Mouse (Mus musculus): ENCODE results near the gene Reep3. TPM values are rescaled to one million over a fixed set of nuclear protein-coding genes. Genes with fewer than 3 reads are reported as not detected.

Gene Reep3
- total and polyA plus RNA-seq, 3 experiments = 21.8 to 23.3 (median 23.2) TPM

GRCm38 (mm10) chr10:67104543-67104942 is 7.8 kb upstream of the Reep3 start:
- peaks cover 24 to 70% of the 10 kb centered on the region in 2 experiments for H3K4me1 ChIP-seq (ENCODE audit: control insufficient read depth in 1 of 2, insufficient read depth in 2 of 2)
- no peak overlapping the region for H3K27ac ChIP-seq (ENCODE audit: insufficient read depth, low read depth)
- peaks cover 24 to 67% of the 10 kb centered on the region in 2 experiments for H3K36me3 ChIP-seq (replicated peaks in 1 of 2; ENCODE audit: control insufficient read depth in 1 of 2, insufficient read depth in 1 of 2, low read length in 1 of 2)
- no peak overlapping the region for H3K4me3 ChIP-seq (replicated peaks in 1 of 3; ENCODE audit: low read depth in 2 of 3, low read length in 2 of 3, poor library complexity in 1 of 3)
- no peaks in the 10 kb centered on the region for H3K9me3 ChIP-seq (replicated peaks; ENCODE audit: low read length)
- no peak overlapping the region for H3K9ac ChIP-seq (ENCODE audit: insufficient read depth, low read depth)
- dilution Hi-C loops (cut with MboI; ENCODE audit: extremely low pct_ligation_motif_present, extremely low pct_unique_long_range_greater_than_20kb, low sequenced_read_pairs) = no loop called here
- TF ChIP-seq EP300 (IDR thresholded peaks at IDR 0.05; ENCODE audit: low read length) = no peak
- TF ChIP-seq MAFK (IDR thresholded peaks at IDR 0.05; ENCODE audit: insufficient replicate concordance, low read length) = no peak
- TF ChIP-seq UBTF (IDR thresholded peaks at IDR 0.05; ENCODE audit: low read depth, low read length) = no peak
- no peak for TF ChIP-seq NELFE (IDR thresholded peaks at IDR 0.05; ENCODE audit: low read depth, low read length)
- TF ChIP-seq RAD21 (IDR thresholded peaks at IDR 0.05; ENCODE audit: low read depth, low read length) = no peak
- no peak for TF ChIP-seq SIN3A (IDR thresholded peaks at IDR 0.05; ENCODE audit: low read length)
- TF ChIP-seq USF2 (conservative IDR thresholded peaks at IDR 0.05; ENCODE audit: low read depth, low read length) = no peak
- TF ChIP-seq MYC (IDR thresholded peaks at IDR 0.05; ENCODE audit: low read depth, low read length) = no peak
- no peak for TF ChIP-seq ZMIZ1 (IDR thresholded peaks at IDR 0.05; ENCODE audit: low read depth, low read length)
- no peak for TF ChIP-seq USF1 (IDR thresholded peaks at IDR 0.05; ENCODE audit: low read depth, low read length)
- TF ChIP-seq POLR2A (IDR thresholded peaks at IDR 0.05; ENCODE audit: low read depth, low read length) = no peak
- no peak for TF ChIP-seq ZC3H11A (IDR thresholded peaks at IDR 0.05; ENCODE audit: low read depth, low read length)
- no peak for TF ChIP-seq MEF2A (IDR thresholded peaks at IDR 0.05; ENCODE audit: borderline replicate concordance, low read depth, low read length)
- no peak for TF ChIP-seq POLR2AphosphoS2 (IDR thresholded peaks at IDR 0.05; ENCODE audit: low read depth, low read length)
- TF ChIP-seq JUN (IDR thresholded peaks at IDR 0.05; ENCODE audit: insufficient read depth, low read depth, low read length) = no peak
- TF ChIP-seq CHD1 (IDR thresholded peaks at IDR 0.05; ENCODE audit: low read depth, low read length) = no peak
- TF ChIP-seq KAT2A (IDR thresholded peaks at IDR 0.05; ENCODE audit: insufficient replicate concordance, low read length) = no peak
- no peak for TF ChIP-seq IRF4 (IDR thresholded peaks at IDR 0.05; ENCODE audit: low read depth, low read length)
- H3K27me3 ChIP-seq (replicated peaks) = no peaks in the 10 kb centered on the region
- peaks cover 94% of the 10 kb centered on the region for H3K79me2 ChIP-seq (replicated peaks; ENCODE audit: control insufficient read depth, extremely low read depth, insufficient read depth, poor library complexity, severe bottlenecking)
- in situ Hi-C loops (cut with MboI; ENCODE audit: low pct_ligation_motif_present, low pct_unique_long_range_greater_than_20kb, low sequenced_read_pairs) = no loop called here
- DNase-seq (ENCODE audit: extremely low read depth) = no peak
- H3K4me2 ChIP-seq (ENCODE audit: insufficient read depth, low read depth, poor library complexity, severe bottlenecking) = no peak overlapping the region

GRCm38 (mm10) chr10:67100831-67101251 is 4.1 kb upstream of the Reep3 start:
- no peaks in the 10 kb centered on the region for H3K27me3 ChIP-seq (replicated peaks)
- peaks cover 89% of the 10 kb centered on the region for H3K79me2 ChIP-seq (replicated peaks; ENCODE audit: control insufficient read depth, extremely low read depth, insufficient read depth, poor library complexity, severe bottlenecking)
- H3K4me3 ChIP-seq (replicated peaks in 1 of 3; ENCODE audit: low read depth in 2 of 3, low read length in 2 of 3, poor library complexity in 1 of 3) = peak overlapping the region; percentile 12 to 46 (median 30)
- H3K9ac ChIP-seq (ENCODE audit: insufficient read depth, low read depth) = peak overlapping the region; percentile 71
- peak overlapping the region; percentile 97 for H3K27ac ChIP-seq (ENCODE audit: insufficient read depth, low read depth)
- DNase-seq (ENCODE audit: extremely low read depth) = peak; percentile 54
- H3K4me2 ChIP-seq (ENCODE audit: insufficient read depth, low read depth, poor library complexity, severe bottlenecking) = peak overlapping the region; percentile 96
- H3K4me1 ChIP-seq (ENCODE audit: control insufficient read depth in 1 of 2, insufficient read depth in 2 of 2) = peaks cover 26 to 70% of the 10 kb centered on the region in 2 experiments
- dilution Hi-C loops (cut with MboI; ENCODE audit: extremely low pct_ligation_motif_present, extremely low pct_unique_long_range_greater_than_20kb, low sequenced_read_pairs) (no loop called here), in situ Hi-C loops (cut with MboI; ENCODE audit: low pct_ligation_motif_present, low pct_unique_long_range_greater_than_20kb, low sequenced_read_pairs) (no loop called here)
- H3K9me3 ChIP-seq (replicated peaks; ENCODE audit: low read length) = no peaks in the 10 kb centered on the region
- peaks cover 3 to 33% of the 10 kb centered on the region in 2 experiments for H3K36me3 ChIP-seq (replicated peaks in 1 of 2; ENCODE audit: control insufficient read depth in 1 of 2, insufficient read depth in 1 of 2, low read length in 1 of 2)
- peak; percentile 30; the same call in 1 of the 2 replicates for TF ChIP-seq BHLHE40 (IDR thresholded peaks at IDR 0.05; ENCODE audit: low read depth, low read length)
- TF ChIP-seq MAZ (IDR thresholded peaks at IDR 0.05; ENCODE audit: low read depth, low read length) = peak; percentile 16; the same call in 1 of the 2 replicates
- no peak for TF ChIP-seq CTCF (conservative IDR thresholded peaks at IDR 0.05 in 1 of 2, IDR thresholded peaks at IDR 0.05 in 1 of 2; ENCODE audit: low read depth in 2 of 2, low read length in 2 of 2)
- 0 out of 2 replicates have a peak, but pooled peaks have one; percentile 21 for TF ChIP-seq MAX (IDR thresholded peaks at IDR 0.05; ENCODE audit: low read length)
- TF ChIP-seq EP300 (IDR thresholded peaks at IDR 0.05; ENCODE audit: low read length) = 0 out of 2 replicates have a peak, but pooled peaks have one; percentile 25
- no peak for TF ChIP-seq KAT2A (IDR thresholded peaks at IDR 0.05; ENCODE audit: insufficient replicate concordance, low read length)
- 0 out of 2 replicates have a peak, but pooled peaks have one; percentile 22 for TF ChIP-seq MYC (IDR thresholded peaks at IDR 0.05; ENCODE audit: low read depth, low read length)
- TF ChIP-seq GABPA (IDR thresholded peaks at IDR 0.05; ENCODE audit: insufficient replicate concordance, low read depth, low read length) = no peak
- no peak for TF ChIP-seq POLR2AphosphoS2 (IDR thresholded peaks at IDR 0.05; ENCODE audit: low read depth, low read length)
- peak; percentile 19; the same call in 1 of the 2 replicates for TF ChIP-seq ETS1 (conservative IDR thresholded peaks at IDR 0.05; ENCODE audit: low read depth, low read length)
- peak; percentile 34; the same call in 1 of the 2 replicates for TF ChIP-seq HCFC1 (IDR thresholded peaks at IDR 0.05; ENCODE audit: low read depth, low read length)
- TF ChIP-seq ZKSCAN1 (IDR thresholded peaks at IDR 0.05; ENCODE audit: borderline replicate concordance, low read depth, low read length) = no peak
- TF ChIP-seq TBP (conservative IDR thresholded peaks at IDR 0.05; ENCODE audit: low read depth, low read length) = no peak
- TF ChIP-seq UBTF (IDR thresholded peaks at IDR 0.05; ENCODE audit: low read depth, low read length) = no peak
- no peak for TF ChIP-seq E2F4 (IDR thresholded peaks at IDR 0.05; ENCODE audit: insufficient replicate concordance, low read depth, low read length)
- no peak for TF ChIP-seq RCOR1 (conservative IDR thresholded peaks at IDR 0.05; ENCODE audit: low read depth, low read length)
- TF ChIP-seq NRF1 (IDR thresholded peaks at IDR 0.05; ENCODE audit: low read depth, low read length) = no peak
- no peak for TF ChIP-seq POLR2A (IDR thresholded peaks at IDR 0.05; ENCODE audit: low read depth, low read length)
- TF ChIP-seq ELF1 (IDR thresholded peaks at IDR 0.05; ENCODE audit: low read depth, low read length) = no peak
- no peak for TF ChIP-seq CHD1 (IDR thresholded peaks at IDR 0.05; ENCODE audit: low read depth, low read length)
- TF ChIP-seq MEF2A (IDR thresholded peaks at IDR 0.05; ENCODE audit: borderline replicate concordance, low read depth, low read length) = no peak
- TF ChIP-seq JUN (IDR thresholded peaks at IDR 0.05; ENCODE audit: insufficient read depth, low read depth, low read length) = no peak

All from CH12.LX (cell line).